Mouse (Mus musculus) hindbrain, postnatal 0 days (tissue): ENCODE data around the gene Btbd9. TPM values are rescaled to one million over a fixed set of nuclear protein-coding genes. Genes with fewer than 3 reads are reported as not detected.

Experiments used
- ATAC-seq: fragments of 200-750 bp; cut with Nextera tagmentation; 2 replicates; pipeline ENCODE4 v1.8.0; 2017; ENCODE audit warnings: mild to moderate bottlenecking, moderate TSS enrichment, moderate library complexity
- DNase-seq: peaks from one replicate; pipeline ENCODE4 v3.0.0-alpha.2; 2015; ENCODE audit warnings: low spot score
- H3K27ac ChIP-seq: fragments of 300-500 bp; sonication (generic); 2 replicates; pipeline ENCODE4 v1.5.1; 2014; ENCODE audit warnings: mild to moderate bottlenecking
- H3K27me3 ChIP-seq: fragments of 300-500 bp; sonication (generic); 2 replicates; pipeline ENCODE4 v1.6.1; 2014; ENCODE audit warnings: low read length, mixed read lengths; ENCODE audit not compliant: insufficient read depth
- H3K36me3 ChIP-seq: fragments of 300-500 bp; sonication (generic); 2 replicates; pipeline ENCODE4 v1.6.1; 2014; ENCODE audit warnings: low read length, mixed read lengths; ENCODE audit not compliant: insufficient read depth
- H3K4me1 ChIP-seq: fragments of 300-500 bp; sonication (generic); 2 replicates; pipeline ENCODE4 v1.6.1; 2014; ENCODE audit warnings: antibody characterized with exemption, low read length, mixed read lengths; ENCODE audit not compliant: insufficient read depth
- H3K4me2 ChIP-seq: fragments of 300-500 bp; sonication (generic); 2 replicates; pipeline ENCODE4 v1.6.1; 2014; ENCODE audit warnings: low read depth, mild to moderate bottlenecking, low read length, moderate library complexity, mixed read lengths
- H3K4me3 ChIP-seq: fragments of 300-500 bp; sonication (generic); 2 replicates; pipeline ENCODE4 v1.5.1; 2014; ENCODE audit warnings: low read length
- H3K9ac ChIP-seq: fragments of 300-500 bp; sonication (generic); replicated peaks from 2 replicates; pipeline ENCODE4 v1.6.1; 2014; ENCODE audit warnings: mild to moderate bottlenecking, low read length, moderate library complexity, mixed read lengths
- H3K9me3 ChIP-seq: fragments of 300-500 bp; sonication (generic); 2 replicates; pipeline ENCODE4 v1.6.1; 2016; ENCODE audit warnings: low read length, mixed read lengths
- CTCF ChIP-seq: IDR thresholded peaks from 2 replicates; pipeline ENCODE4 v1.5.1; 2016; ENCODE audit warnings: antibody characterized with exemption, control low read depth, low read depth
- WGBS: fragments of 180-500 bp; shearing (Covaris S2); extraction: QIAGEN DNeasy Blood & Tissue Kit; methylation state at CpG from one replicate; pipeline ENCODE4 v1.1.7; 2014; 5-methylcytosine and 5-hydroxymethylcytosine counted together
- polyA plus RNA-seq: library from polyadenylated mRNA; unstranded; fragments of >200 nt; fragmentation: Nextera tagmentation; extraction: Ambion mirVana; gene quantifications from 2 replicates; pipeline ENCODE4 v1.2.1, GENCODE M21; 2015
- total RNA-seq: library from RNA; depleted of rRNA; stranded (reverse); fragments of >200 nt; gene quantifications from 2 replicates; pipeline ENCODE4 v1.2.3, GENCODE M21; 2014

The Btbd9 gene
- total and polyA plus RNA-seq, 2 experiments from 2014 or later = 67.7 to 122 TPM

DNA sequence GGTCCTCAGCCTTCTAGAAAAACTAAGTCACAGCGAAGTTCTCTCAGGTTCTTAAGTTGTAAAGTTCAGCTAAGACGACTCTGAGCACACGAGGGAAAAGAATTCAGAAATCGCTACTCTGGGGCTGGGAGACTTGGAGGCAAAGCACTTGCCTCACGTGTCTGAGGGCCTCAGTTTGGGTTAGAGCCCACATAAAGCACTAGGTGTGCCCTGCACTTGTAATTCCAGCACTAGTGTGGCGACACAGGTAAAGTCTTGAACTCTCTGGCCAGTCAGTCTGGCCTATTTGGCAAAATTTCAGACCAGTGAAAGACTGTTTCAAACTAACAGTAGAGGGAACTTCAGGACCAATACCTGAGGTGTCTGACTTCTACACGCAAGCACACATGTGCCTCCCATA lies 338.7 kb downstream of the Btbd9 start:
- H3K27me3 ChIP-seq = no peaks in the 10 kb centered on the region
- ATAC-seq (no peak), DNase-seq (no peak)
- no peak overlapping the region for H3K4me3 ChIP-seq
- no peak overlapping the region for H3K4me2 ChIP-seq
- H3K36me3 ChIP-seq = no peaks in the 10 kb centered on the region
- H3K9me3 ChIP-seq = no peaks in the 10 kb centered on the region
- WGBS = 91% methylated on average over 7 of the region's 7 CpGs
- no peak overlapping the region for H3K27ac ChIP-seq
- TF ChIP-seq CTCF = no peak
- peaks cover 20% of the 10 kb centered on the region; the same call in 1 of the 2 replicates for H3K4me1 ChIP-seq
- H3K9ac ChIP-seq = no peak overlapping the region

DNA sequence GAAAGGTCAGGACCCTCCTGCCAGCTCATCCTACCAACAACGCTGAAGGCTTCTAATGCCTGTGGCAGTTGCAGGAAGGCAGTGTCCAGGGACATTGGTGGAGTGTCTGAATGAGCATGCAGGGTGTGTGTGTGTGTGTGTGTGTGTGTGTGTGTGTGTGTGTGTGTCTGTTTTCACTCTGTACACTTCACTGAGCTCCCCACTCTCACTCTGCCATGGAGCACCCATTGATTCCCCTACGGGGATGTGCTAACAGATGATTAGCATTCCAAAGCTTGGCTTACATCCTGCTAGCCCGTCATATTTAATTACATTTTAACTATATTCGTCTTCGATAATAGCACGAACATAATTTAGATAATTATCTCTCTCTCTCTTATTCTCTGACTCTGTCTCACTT lies 339.7 kb downstream of the Btbd9 start:
- peak; percentile 58; the same call in 1 of the 2 replicates for ATAC-seq
- Histone ChIP-seq H3K4me3 (no peak overlapping the region), H3K9me3 (no peaks in the 10 kb centered on the region), H3K27me3 (no peaks in the 10 kb centered on the region), H3K36me3 (no peaks in the 10 kb centered on the region), H3K9ac (no peak overlapping the region), H3K27ac (no peak overlapping the region), H3K4me1 (peaks cover 13% of the 10 kb centered on the region; the same call in 1 of the 2 replicates), H3K4me2 (no peak overlapping the region)
- DNase-seq = no peak
- 37% methylated on average over 6 of the region's 6 CpGs for WGBS
- TF ChIP-seq CTCF = no peak

DNA sequence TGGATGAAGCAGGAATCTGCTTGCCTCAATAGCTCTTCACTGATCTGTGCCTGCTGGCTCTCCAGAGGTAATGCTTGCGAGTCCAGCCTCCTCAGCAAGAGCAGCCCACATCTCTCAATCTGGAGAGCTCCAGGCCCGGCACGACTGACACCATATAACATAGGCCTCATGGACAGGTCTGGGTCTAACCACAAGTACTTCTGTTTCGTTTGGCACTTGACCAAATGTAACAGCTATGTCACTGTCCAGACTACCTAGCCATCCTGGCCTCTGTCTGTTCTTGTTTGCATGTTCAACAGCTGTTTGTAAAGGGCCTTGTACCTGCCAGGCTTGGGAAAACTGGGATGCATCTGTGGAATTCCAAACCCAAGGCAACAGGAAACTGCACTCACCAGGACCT lies 340.9 kb downstream of the Btbd9 start:
- WGBS = 66% methylated on average over 4 of the region's 4 CpGs
- DNase-seq (no peak), ATAC-seq (no peak)
- H3K27me3 ChIP-seq = no peaks in the 10 kb centered on the region
- H3K4me3 ChIP-seq = no peak overlapping the region
- peaks cover 13% of the 10 kb centered on the region; the same call in 1 of the 2 replicates for H3K4me1 ChIP-seq
- H3K36me3 ChIP-seq = no peaks in the 10 kb centered on the region
- no peaks in the 10 kb centered on the region for H3K9me3 ChIP-seq
- no peak overlapping the region for H3K4me2 ChIP-seq
- no peak overlapping the region for H3K9ac ChIP-seq
- TF ChIP-seq CTCF = no peak
- H3K27ac ChIP-seq = no peak overlapping the region

DNA sequence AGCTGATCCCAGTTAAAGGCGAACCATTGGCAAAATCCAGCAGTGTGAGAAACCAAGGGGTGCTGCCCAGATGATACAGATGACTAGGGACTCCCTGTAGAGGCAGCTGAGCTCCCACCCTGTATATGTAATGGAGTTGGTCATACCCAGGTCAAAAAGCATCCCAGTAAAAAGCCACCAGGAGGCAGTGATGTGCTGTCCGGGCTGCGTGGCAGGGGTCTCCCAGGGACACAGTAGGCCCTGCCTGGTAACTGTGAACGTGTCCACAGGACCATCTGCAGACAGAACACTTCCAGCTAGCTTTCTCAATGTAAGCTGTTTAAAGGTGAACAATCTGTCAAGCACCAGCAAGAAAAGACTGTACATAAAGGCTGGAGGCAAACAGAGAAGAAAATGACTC lies 343.6 kb downstream of the Btbd9 start:
- Histone ChIP-seq H3K36me3 (no peaks in the 10 kb centered on the region), H3K4me1 (peaks cover 10% of the 10 kb centered on the region), H3K9me3 (no peaks in the 10 kb centered on the region), H3K9ac (no peak overlapping the region), H3K4me2 (no peak overlapping the region), H3K27me3 (no peaks in the 10 kb centered on the region), H3K27ac (no peak overlapping the region), H3K4me3 (no peak overlapping the region)
- WGBS = 40% methylated on average over 4 of the region's 4 CpGs
- DNase-seq = no peak
- ATAC-seq = no peak
- peak; percentile 64 for TF ChIP-seq CTCF

DNA sequence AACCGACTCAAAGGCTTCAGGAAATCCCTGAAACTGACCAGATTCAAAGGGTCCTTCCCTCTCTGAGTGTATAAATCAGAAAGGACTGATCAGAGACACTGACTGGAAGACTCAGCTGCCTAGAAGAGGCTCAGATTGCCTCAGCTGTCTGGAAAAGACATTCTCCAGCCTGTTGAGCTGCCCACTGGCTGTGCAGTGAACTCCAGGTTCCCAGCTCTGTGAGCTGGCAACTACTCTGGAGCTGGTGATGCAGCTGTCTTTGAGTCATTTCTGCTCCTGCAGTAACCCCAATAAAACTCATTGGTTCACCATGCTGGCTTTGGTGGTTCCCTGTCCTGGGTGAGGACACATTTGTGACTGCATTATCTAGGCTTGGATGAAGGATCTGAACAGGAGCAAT lies 344.8 kb downstream of the Btbd9 start:
- no peak overlapping the region for H3K9ac ChIP-seq
- 90% methylated on average over 1 of the region's 1 CpGs for WGBS

DNA sequence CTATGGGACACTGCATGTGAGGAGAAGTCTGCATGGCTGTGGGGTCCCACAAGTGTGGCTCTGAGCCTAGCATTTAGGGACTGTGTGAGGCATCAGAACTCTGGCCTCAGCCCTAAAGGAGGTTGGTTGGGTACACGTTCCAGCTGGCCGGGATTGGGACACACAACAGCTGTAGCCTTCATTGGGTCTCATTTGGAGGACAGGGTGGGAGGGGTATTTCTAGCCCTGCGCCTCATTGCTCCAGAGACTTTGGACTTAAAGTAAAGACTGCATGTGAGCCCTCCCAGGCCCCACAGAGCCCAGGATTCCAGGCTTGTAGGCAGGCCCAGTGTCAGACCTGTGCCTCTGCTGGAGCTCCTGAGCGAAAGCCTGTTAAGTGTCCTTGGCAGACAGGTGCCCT lies 345.9 kb downstream of the Btbd9 start:
- 76% methylated on average over 4 of the region's 4 CpGs for WGBS
- DNase-seq (no peak), ATAC-seq (no peak)
- Histone ChIP-seq H3K4me2 (no peak overlapping the region), H3K27me3 (no peaks in the 10 kb centered on the region), H3K9ac (no peak overlapping the region), H3K4me1 (peaks cover 19% of the 10 kb centered on the region), H3K27ac (no peak overlapping the region), H3K36me3 (no peaks in the 10 kb centered on the region), H3K4me3 (no peak overlapping the region), H3K9me3 (no peaks in the 10 kb centered on the region)
- TF ChIP-seq CTCF = no peak

More for the DNA sequence above, 344.8 kb downstream of the Btbd9 start:
- Histone ChIP-seq H3K4me1 (peaks cover 10% of the 10 kb centered on the region), H3K27ac (no peak overlapping the region), H3K27me3 (no peaks in the 10 kb centered on the region), H3K4me2 (no peak overlapping the region), H3K36me3 (no peaks in the 10 kb centered on the region), H3K9me3 (no peaks in the 10 kb centered on the region), H3K4me3 (no peak overlapping the region)
- DNase-seq (no peak), ATAC-seq (no peak)
- no peak for TF ChIP-seq CTCF

DNA sequence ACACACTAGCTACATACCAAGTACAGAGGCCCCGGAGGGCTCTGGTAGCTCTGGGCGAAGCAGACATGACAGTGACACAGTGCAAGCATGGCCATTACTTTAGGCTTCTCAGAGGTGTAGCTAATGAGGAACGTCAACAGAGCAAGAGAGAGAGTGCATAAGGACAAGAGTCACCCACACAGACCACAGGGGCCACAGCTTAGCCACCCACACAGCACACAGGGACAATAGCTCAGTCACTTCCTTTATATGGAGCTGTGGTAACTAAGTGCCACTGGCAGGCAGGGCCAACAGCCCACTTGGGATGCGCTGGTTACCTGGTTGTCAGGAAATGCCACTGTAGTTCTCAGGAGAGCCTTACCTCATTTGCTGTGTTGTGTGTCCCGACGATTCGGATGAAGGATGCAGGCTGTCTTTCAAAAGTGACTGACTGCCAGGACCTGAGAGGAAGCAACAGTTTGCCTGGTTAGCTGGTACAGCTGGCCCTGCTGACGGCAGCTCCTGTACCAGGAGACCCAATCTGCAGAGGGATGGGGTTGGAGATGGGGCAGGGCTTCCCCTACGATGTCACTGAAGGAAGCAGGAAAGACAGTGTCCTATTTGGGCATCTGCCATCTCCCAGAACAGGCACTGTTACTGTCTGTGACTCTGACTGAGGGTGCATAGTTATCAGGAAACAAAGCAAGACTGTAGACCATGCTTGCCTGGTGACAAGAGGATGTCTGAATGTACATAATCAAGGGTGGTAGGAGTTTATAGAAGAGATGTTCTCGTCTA lies 347.7 kb downstream of the Btbd9 start:
- no peaks in the 10 kb centered on the region for H3K36me3 ChIP-seq

More for the DNA sequence above, 347.7 kb downstream of the Btbd9 start:
- H3K27ac ChIP-seq = no peak overlapping the region
- H3K4me1 ChIP-seq = peaks cover 23% of the 10 kb centered on the region
- no peak overlapping the region for H3K4me2 ChIP-seq
- ATAC-seq (0 out of 2 replicates have a peak, but pooled peaks have one; percentile 33), DNase-seq (no peak)
- H3K27me3 ChIP-seq = no peaks in the 10 kb centered on the region
- no peaks in the 10 kb centered on the region for H3K9me3 ChIP-seq
- TF ChIP-seq CTCF = no peak
- WGBS = 76% methylated on average over 10 of the region's 10 CpGs
- no peak overlapping the region for H3K9ac ChIP-seq
- no peak overlapping the region for H3K4me3 ChIP-seq
